Mouse (Mus musculus): ENCODE measurements at regions not wholly inside any gene's neighbourhood (a gene's known extent, or its start where the extent isn't known, plus 50 kb on each side); places are given as distances from the start of the nearest gene placed in this dataset.

- no peak for DNase-seq (ENCODE audit: extremely low read depth, insufficient read length, low spot score)
These were observed 52.6 kb upstream of the Aco1 start for GRCm38 (mm10) chr4:40090295-40090694.
